Mouse (Mus musculus) limb, embryonic 11.5 days (tissue): ENCODE results near the gene Pde4d. TPM values are rescaled to one million over a fixed set of nuclear protein-coding genes. Genes with fewer than 3 reads are reported as not detected.

Experiments
- ATAC-seq: fragments of 200-750 bp; cut with Nextera tagmentation; 2 replicates; pipeline ENCODE4 v1.8.0; 2017; ENCODE audit warnings: low read depth; ENCODE audit not compliant: insufficient number of reproducible peaks, low FRiP score, low TSS enrichment
- DNase-seq: peaks from one replicate; pipeline ENCODE4 v3.0.0-alpha.2; 2015; ENCODE audit warnings: low spot score
- H3K27ac ChIP-seq: fragments of 300-500 bp; sonication (generic); replicated peaks from 2 replicates; pipeline ENCODE4 v1.5.1; 2014; ENCODE audit warnings: low read depth, mild to moderate bottlenecking, low read length
- H3K27me3 ChIP-seq: fragments of 300-500 bp; sonication (generic); 2 replicates; pipeline ENCODE4 v1.6.1; 2014; ENCODE audit warnings: mild to moderate bottlenecking, low read length, mixed read lengths; ENCODE audit not compliant: control insufficient read depth, insufficient read depth
- H3K36me3 ChIP-seq: fragments of 300-500 bp; sonication (generic); 2 replicates; pipeline ENCODE4 v1.6.1; 2014; ENCODE audit warnings: mild to moderate bottlenecking, low read length, moderate library complexity, mixed read lengths; ENCODE audit not compliant: control insufficient read depth, insufficient read depth
- H3K4me1 ChIP-seq: fragments of 300-500 bp; sonication (generic); 2 replicates; pipeline ENCODE4 v1.6.1; 2014; ENCODE audit warnings: low read length, mixed read lengths; ENCODE audit not compliant: control insufficient read depth, insufficient read depth
- H3K4me2 ChIP-seq: fragments of 300-500 bp; sonication (generic); 2 replicates; pipeline ENCODE4 v1.6.1; 2014; ENCODE audit warnings: low read depth, mild to moderate bottlenecking, moderate library complexity; ENCODE audit not compliant: severe bottlenecking
- H3K4me3 ChIP-seq: fragments of 300-500 bp; sonication (generic); 2 replicates; pipeline ENCODE4 v1.5.1; 2014; ENCODE audit warnings: low read depth, low read length
- H3K9ac ChIP-seq: fragments of 300-500 bp; sonication (generic); 2 replicates; pipeline ENCODE4 v1.6.1; 2014; ENCODE audit warnings: mild to moderate bottlenecking, low read length
- H3K9me3 ChIP-seq: fragments of 300-500 bp; sonication (generic); 2 replicates; pipeline ENCODE4 v1.6.1; 2016; ENCODE audit warnings: low read length; ENCODE audit not compliant: control insufficient read depth
- WGBS: fragments of 180-500 bp; shearing (Covaris S2); extraction: QIAGEN DNeasy Blood & Tissue Kit; methylation state at CpG from one replicate; pipeline ENCODE4 v1.1.7; 2014; 5-methylcytosine and 5-hydroxymethylcytosine counted together
- polyA plus RNA-seq: library from polyadenylated mRNA; unstranded; fragments of >200 nt; fragmentation: Nextera tagmentation; extraction: Ambion mirVana; gene quantifications from 2 replicates; pipeline ENCODE4 v1.2.1, GENCODE M21; 2014

Gene Pde4d
- 13.3 and 17.1 TPM in 2 replicates for polyA plus RNA-seq

DNA sequence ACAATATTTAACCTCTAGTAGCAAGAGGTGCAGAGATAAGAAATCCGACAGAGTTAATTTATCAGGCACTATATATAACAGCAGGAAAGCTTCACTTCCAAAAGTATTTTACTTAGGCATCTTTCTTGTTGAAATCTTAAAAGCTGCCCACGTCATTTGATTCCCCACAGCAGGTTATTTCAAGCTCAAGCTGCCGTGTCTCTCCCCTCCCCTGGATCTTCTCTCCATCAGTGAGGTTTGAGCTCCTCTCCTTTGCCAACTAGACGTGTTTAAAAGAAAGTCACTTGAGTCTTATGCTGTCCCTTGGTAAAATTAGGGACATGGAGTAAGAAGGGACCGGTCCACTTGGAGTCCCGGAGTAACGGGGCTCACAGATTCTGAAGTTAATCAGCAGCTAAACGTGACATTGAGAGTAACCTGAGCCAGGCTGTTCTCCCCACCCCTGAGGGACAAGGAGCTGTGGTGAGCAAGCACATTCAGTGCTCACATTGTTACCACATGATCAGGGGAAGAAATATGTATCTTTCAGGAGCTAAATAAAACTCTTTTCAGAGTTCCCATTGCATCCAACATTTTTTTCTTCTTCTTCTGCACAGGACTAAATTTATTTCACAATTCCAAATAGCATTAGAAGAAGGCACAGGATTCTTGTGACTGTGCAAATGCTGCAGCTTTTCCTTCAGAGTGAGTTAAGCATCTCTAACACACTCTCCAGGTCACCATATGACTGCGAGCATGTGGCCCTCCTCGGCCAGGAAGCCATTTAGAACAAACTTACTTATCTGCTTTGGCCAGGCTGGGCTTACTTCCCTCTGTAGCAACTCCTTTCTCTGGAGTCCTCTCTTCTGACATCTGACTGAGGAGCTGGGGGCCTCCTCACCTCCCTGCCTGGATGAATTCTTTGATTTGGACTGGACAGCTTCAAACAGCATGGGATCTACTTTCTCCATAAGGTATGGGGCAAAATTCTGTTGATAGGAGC lies at the start of gene Pde4d:
Gene Pde4d (plus strand): TSS at position 833 of the 982 bp plus-strand sequence.
- WGBS: 32% methylated on average over 10 of the region's 10 CpGs
- Histone ChIP-seq H3K27ac (no peak within 1 kb of the TSS), H3K4me3 (no peak within 1 kb of the TSS), H3K9me3 (no peaks in the 10 kb centered on the region), H3K27me3 (no peaks in the 10 kb centered on the region), H3K4me1 (peaks cover 4% of the 10 kb centered on the region; the same call in 1 of the 2 replicates), H3K36me3 (no peaks in the 10 kb centered on the region), H3K4me2 (peak within 1 kb of the TSS; percentile 12; the same call in 1 of the 2 replicates), H3K9ac (no peak within 1 kb of the TSS)
- ATAC-seq: no peak
- DNase-seq: peak; percentile 28

DNA sequence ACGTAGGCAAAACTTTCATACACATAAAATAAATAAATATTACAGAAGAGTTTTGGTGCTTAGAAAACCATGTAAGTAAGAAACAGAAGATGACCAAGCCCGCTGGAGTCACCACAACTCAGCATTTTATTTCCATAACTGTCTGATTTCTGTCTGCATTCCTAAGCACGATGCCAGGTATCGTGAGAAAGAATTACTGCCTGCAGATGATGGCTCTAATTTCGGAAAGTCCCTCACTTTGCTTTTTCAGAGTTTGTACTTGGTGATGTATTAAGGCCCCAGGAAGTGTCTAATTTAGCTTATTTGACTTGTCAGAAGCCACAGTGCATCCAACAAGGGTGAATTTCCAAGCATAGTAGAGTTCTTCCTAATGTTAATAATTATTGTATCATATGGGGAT lies 46.6 kb upstream of the Pde4d start:
- no peak for DNase-seq
- ATAC-seq: no peak
- Histone ChIP-seq H3K36me3 (no peaks in the 10 kb centered on the region), H3K9me3 (no peaks in the 10 kb centered on the region), H3K4me3 (no peak overlapping the region), H3K27me3 (no peaks in the 10 kb centered on the region), H3K4me1 (no peaks in the 10 kb centered on the region), H3K27ac (no peak overlapping the region), H3K4me2 (no peak overlapping the region), H3K9ac (no peak overlapping the region)
- WGBS: 94% methylated on average over 5 of the region's 5 CpGs

- Histone ChIP-seq H3K9me3 (no peaks in the 10 kb centered on the region), H3K4me3 (no peak overlapping the region), H3K36me3 (no peaks in the 10 kb centered on the region), H3K4me1 (no peaks in the 10 kb centered on the region), H3K4me2 (no peak overlapping the region), H3K27me3 (no peaks in the 10 kb centered on the region), H3K9ac (no peak overlapping the region), H3K27ac (no peak overlapping the region)
- DNase-seq (no peak), ATAC-seq (no peak)
- 94% methylated on average over 4 of the region's 4 CpGs for WGBS
Measured at GRCm38 (mm10) chr13:108404372-108404771, 45.4 kb upstream of the Pde4d start.

GRCm38 (mm10) chr13:108415464-108415863 lies 34.3 kb upstream of the Pde4d start:
- H3K27me3 ChIP-seq: no peaks in the 10 kb centered on the region
- H3K36me3 ChIP-seq: no peaks in the 10 kb centered on the region
- H3K27ac ChIP-seq: no peak overlapping the region
- H3K4me2 ChIP-seq: no peak overlapping the region
- no peaks in the 10 kb centered on the region for H3K9me3 ChIP-seq
- 88% methylated on average over 2 of the region's 2 CpGs for WGBS
- no peaks in the 10 kb centered on the region for H3K4me1 ChIP-seq
- no peak for ATAC-seq
- no peak overlapping the region for H3K9ac ChIP-seq
- no peak overlapping the region for H3K4me3 ChIP-seq
- no peak for DNase-seq

DNA sequence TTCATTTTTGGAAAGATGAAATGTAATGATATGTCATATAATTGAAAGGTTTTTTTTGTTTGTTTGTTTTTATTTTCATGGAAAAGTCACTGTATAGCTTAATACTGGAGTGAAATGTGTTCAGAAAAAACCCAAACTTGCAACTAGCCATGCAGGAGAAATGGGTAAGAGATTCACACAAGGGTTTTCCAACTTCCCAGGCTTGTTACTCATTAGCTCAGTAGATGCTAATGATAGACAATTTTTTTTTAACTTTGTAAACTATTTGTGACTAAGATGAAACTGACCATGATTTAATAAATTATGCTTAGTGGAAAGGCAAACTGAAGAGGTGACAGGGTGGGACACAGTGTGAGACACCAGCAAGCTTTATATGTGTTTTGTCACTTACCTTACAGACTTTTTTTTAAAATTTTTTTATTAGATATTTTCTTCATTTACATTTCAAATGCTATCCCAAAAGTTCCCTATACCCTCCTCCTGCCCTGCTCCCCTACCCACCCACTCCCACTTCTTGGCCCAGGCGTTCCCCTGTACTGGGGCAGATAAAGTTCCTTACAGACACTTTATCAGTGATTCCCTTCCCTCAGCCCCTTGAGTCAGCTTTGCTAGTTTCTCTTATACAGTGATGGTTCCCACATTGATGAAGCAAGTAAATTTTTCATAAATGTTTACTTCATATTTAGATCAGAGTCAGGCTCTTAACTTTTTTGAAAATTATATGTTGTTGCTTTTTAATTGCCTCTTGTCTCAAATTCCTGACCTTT lies 30.8 kb upstream of the Pde4d start:
- H3K4me3 ChIP-seq: no peak overlapping the region
- H3K36me3 ChIP-seq: no peaks in the 10 kb centered on the region
- no peaks in the 10 kb centered on the region for H3K4me1 ChIP-seq
- H3K4me2 ChIP-seq: no peak overlapping the region
- H3K9me3 ChIP-seq: no peaks in the 10 kb centered on the region
- H3K27ac ChIP-seq: no peak overlapping the region
- DNase-seq: no peak
- 81% methylated on average over 1 of the region's 1 CpGs for WGBS
- no peaks in the 10 kb centered on the region for H3K27me3 ChIP-seq
- H3K9ac ChIP-seq: no peak overlapping the region
- ATAC-seq: no peak

GRCm38 (mm10) chr13:108426322-108426721 lies 23.4 kb upstream of the Pde4d start:
- H3K27me3 ChIP-seq: no peaks in the 10 kb centered on the region
- DNase-seq: no peak
- no peaks in the 10 kb centered on the region for H3K9me3 ChIP-seq
- H3K4me3 ChIP-seq: no peak overlapping the region
- no peak for ATAC-seq
- no peak overlapping the region for H3K4me2 ChIP-seq
- H3K36me3 ChIP-seq: no peaks in the 10 kb centered on the region
- H3K27ac ChIP-seq: no peak overlapping the region
- H3K9ac ChIP-seq: no peak overlapping the region
- H3K4me1 ChIP-seq: no peaks in the 10 kb centered on the region
- 75% methylated on average over 5 of the region's 5 CpGs for WGBS

DNA sequence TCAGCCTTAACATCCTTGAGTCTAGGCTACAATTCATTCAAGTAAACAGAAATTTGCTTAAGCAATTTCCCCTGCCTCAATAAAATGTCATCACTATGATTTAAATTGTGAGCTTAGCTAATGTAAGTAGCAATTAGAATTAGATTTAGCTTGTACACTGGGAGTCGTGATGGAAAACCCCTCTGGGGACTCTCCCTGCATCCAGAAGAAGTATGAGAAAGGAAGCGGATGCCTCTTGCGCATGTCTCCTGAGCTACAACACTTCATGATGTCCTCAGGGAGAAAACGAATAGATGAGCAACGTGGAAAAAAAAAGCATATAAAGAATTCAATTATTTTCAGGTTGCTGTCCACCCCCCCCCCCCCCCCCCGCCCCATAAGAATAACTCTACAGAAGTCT lies 20.9 kb upstream of the Pde4d start:
- H3K9ac ChIP-seq: no peak overlapping the region
- WGBS: 83% methylated on average over 6 of the region's 6 CpGs
- no peak overlapping the region for H3K4me2 ChIP-seq

DNA sequence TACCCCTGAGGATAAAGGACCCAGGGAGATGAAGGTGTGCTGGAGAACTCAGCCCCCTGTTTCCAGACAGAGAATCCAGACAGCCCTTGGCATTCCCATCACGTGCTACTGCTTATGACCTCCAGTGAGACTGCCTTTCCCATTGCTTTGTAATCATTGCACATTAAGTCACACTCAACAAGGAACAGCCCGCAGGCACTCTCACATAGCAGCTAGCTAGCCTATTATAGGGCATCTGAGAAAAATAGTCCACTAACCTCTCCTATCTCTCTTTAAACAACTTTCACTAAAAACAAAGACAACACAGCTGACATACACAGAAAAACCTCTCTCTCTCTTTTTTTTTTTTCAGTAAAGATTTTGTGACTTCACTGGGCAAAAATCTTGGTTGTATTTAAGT lies 20.1 kb upstream of the Pde4d start:
- Histone ChIP-seq H3K27ac (no peak overlapping the region), H3K27me3 (no peaks in the 10 kb centered on the region), H3K4me2 (no peak overlapping the region), H3K36me3 (no peaks in the 10 kb centered on the region), H3K9me3 (no peaks in the 10 kb centered on the region), H3K4me1 (no peaks in the 10 kb centered on the region), H3K4me3 (no peak overlapping the region), H3K9ac (no peak overlapping the region)
- DNase-seq (no peak), ATAC-seq (no peak)
- WGBS: 72% methylated on average over 2 of the region's 2 CpGs

More for the DNA sequence above, 20.9 kb upstream of the Pde4d start:
- Histone ChIP-seq H3K27ac (no peak overlapping the region), H3K4me3 (no peak overlapping the region), H3K9me3 (no peaks in the 10 kb centered on the region), H3K4me1 (no peaks in the 10 kb centered on the region), H3K36me3 (no peaks in the 10 kb centered on the region), H3K27me3 (no peaks in the 10 kb centered on the region)
- no peak for ATAC-seq
- no peak for DNase-seq
